Mouse (Mus musculus): ENCODE measurements around the gene Cbx3. TPM values are rescaled to one million over a fixed set of nuclear protein-coding genes. Genes with fewer than 3 reads are reported as not detected.
A peak's percentile ranks its signal among the peaks of the same experiment; 100 is the strongest.

The Cbx3 gene
- polyA plus RNA-seq, 1 experiment: 361 TPM

- H3K27ac ChIP-seq (ENCODE audit: insufficient read depth, low read length): peak within 1 kb of the TSS; percentile 56
- TF ChIP-seq CTCF (IDR thresholded peaks at IDR 0.05; ENCODE audit: low read depth, low read length) (no peak), POLR2A (IDR thresholded peaks at IDR 0.05; ENCODE audit: insufficient read depth, low read length) (no peak)
These were observed 53.7 kb downstream of the Cbx3 start, which contains the start of gene Snx10 for GRCm38 (mm10) chr6:51523807-51524320. TSS of gene Snx10 (plus strand) at chr6:51523901.

GRCm38 (mm10) chr6:51524321-51524931 lies 54.3 kb downstream of the Cbx3 start:
- peaks cover 2% of the 10 kb centered on the region for H3K4me1 ChIP-seq (ENCODE audit: control insufficient read depth, insufficient read depth, low read length)
- H3K4me3 ChIP-seq (ENCODE audit: low read depth, low read length): peak overlapping the region; percentile 98
- no peak for TF ChIP-seq POLR2A (IDR thresholded peaks at IDR 0.05; ENCODE audit: insufficient read depth, low read length)
- TF ChIP-seq CTCF (IDR thresholded peaks at IDR 0.05; ENCODE audit: low read depth, low read length): no peak
- TF ChIP-seq EP300 (IDR thresholded peaks at IDR 0.05; ENCODE audit: insufficient read depth, low read depth, low read length): no peak
- H3K27ac ChIP-seq (ENCODE audit: insufficient read depth, low read length): peak overlapping the region; percentile 56
- H3K9me3 ChIP-seq (replicated peaks; ENCODE audit: control insufficient read depth, insufficient read depth, low read length, poor library complexity, severe bottlenecking): no peaks in the 10 kb centered on the region
- no peaks in the 10 kb centered on the region for H3K36me3 ChIP-seq (ENCODE audit: control insufficient read depth, insufficient read depth, low read length, poor library complexity, severe bottlenecking)
- H3K27me3 ChIP-seq (ENCODE audit: control insufficient read depth, insufficient read depth, low read length, poor library complexity, severe bottlenecking): no peaks in the 10 kb centered on the region
- H3K9ac ChIP-seq (ENCODE audit: low read depth, poor library complexity, severe bottlenecking): peak overlapping the region; percentile 96

More at GRCm38 (mm10) chr6:51523807-51524320, 53.7 kb downstream of the Cbx3 start, which contains the start of gene Snx10:
- Histone ChIP-seq H3K36me3 (ENCODE audit: control insufficient read depth, insufficient read depth, low read length, poor library complexity, severe bottlenecking) (no peaks in the 10 kb centered on the region), H3K9ac (ENCODE audit: low read depth, poor library complexity, severe bottlenecking) (peak within 1 kb of the TSS; percentile 96), H3K27me3 (ENCODE audit: control insufficient read depth, insufficient read depth, low read length, poor library complexity, severe bottlenecking) (no peaks in the 10 kb centered on the region), H3K4me3 (ENCODE audit: low read depth, low read length) (peak within 1 kb of the TSS; percentile 98), H3K9me3 (replicated peaks; ENCODE audit: control insufficient read depth, insufficient read depth, low read length, poor library complexity, severe bottlenecking) (no peaks in the 10 kb centered on the region), H3K4me1 (ENCODE audit: control insufficient read depth, insufficient read depth, low read length) (peaks cover 2% of the 10 kb centered on the region)

GRCm38 (mm10) chr6:51525001-51525400 lies 54.8 kb downstream of the Cbx3 start:
- no peak for TF ChIP-seq POLR2A (IDR thresholded peaks at IDR 0.05; ENCODE audit: insufficient read depth, low read length)
- no peak for TF ChIP-seq EP300 (IDR thresholded peaks at IDR 0.05; ENCODE audit: insufficient read depth, low read depth, low read length)
- TF ChIP-seq CTCF (IDR thresholded peaks at IDR 0.05; ENCODE audit: low read depth, low read length): no peak
- H3K36me3 ChIP-seq (ENCODE audit: control insufficient read depth, insufficient read depth, low read length, poor library complexity, severe bottlenecking): no peaks in the 10 kb centered on the region
- H3K9ac ChIP-seq (ENCODE audit: low read depth, poor library complexity, severe bottlenecking): no peak overlapping the region
- H3K4me3 ChIP-seq (ENCODE audit: low read depth, low read length): 0 out of 2 replicates have a peak overlapping the region, but pooled peaks have one; percentile 10
- peaks cover 2% of the 10 kb centered on the region for H3K4me1 ChIP-seq (ENCODE audit: control insufficient read depth, insufficient read depth, low read length)
- no peaks in the 10 kb centered on the region for H3K9me3 ChIP-seq (replicated peaks; ENCODE audit: control insufficient read depth, insufficient read depth, low read length, poor library complexity, severe bottlenecking)
- no peaks in the 10 kb centered on the region for H3K27me3 ChIP-seq (ENCODE audit: control insufficient read depth, insufficient read depth, low read length, poor library complexity, severe bottlenecking)
- H3K27ac ChIP-seq (ENCODE audit: insufficient read depth, low read length): no peak overlapping the region

GRCm38 (mm10) chr6:51529457-51529856 lies 59.3 kb downstream of the Cbx3 start:
- Histone ChIP-seq H3K4me3 (ENCODE audit: low read depth, low read length) (no peak overlapping the region), H3K9me3 (replicated peaks; ENCODE audit: control insufficient read depth, insufficient read depth, low read length, poor library complexity, severe bottlenecking) (no peaks in the 10 kb centered on the region), H3K9ac (ENCODE audit: low read depth, poor library complexity, severe bottlenecking) (no peak overlapping the region), H3K27ac (ENCODE audit: insufficient read depth, low read length) (no peak overlapping the region), H3K4me1 (ENCODE audit: control insufficient read depth, insufficient read depth, low read length) (peaks cover 5% of the 10 kb centered on the region), H3K36me3 (ENCODE audit: control insufficient read depth, insufficient read depth, low read length, poor library complexity, severe bottlenecking) (no peaks in the 10 kb centered on the region), H3K27me3 (ENCODE audit: control insufficient read depth, insufficient read depth, low read length, poor library complexity, severe bottlenecking) (no peaks in the 10 kb centered on the region)
- no peak for TF ChIP-seq CTCF (IDR thresholded peaks at IDR 0.05; ENCODE audit: low read depth, low read length)
- no peak for TF ChIP-seq POLR2A (IDR thresholded peaks at IDR 0.05; ENCODE audit: insufficient read depth, low read length)
- TF ChIP-seq EP300 (IDR thresholded peaks at IDR 0.05; ENCODE audit: insufficient read depth, low read depth, low read length): no peak

Other genes with a start within 250 kb of the Cbx3 start
- 5.4 and 6.0 TPM in 2 replicates for gene Nfe2l3, start 37.7 kb upstream of the Cbx3 start, polyA plus RNA-seq (2011; ENCODE audit: insufficient read depth, insufficient read length, low read depth, missing spikeins)
- 1,450 and 1,538 TPM in 2 replicates for gene Hnrnpa2b1, start 466 bp upstream of the Cbx3 start, polyA plus RNA-seq (2011; ENCODE audit: insufficient read depth, insufficient read length, low read depth, missing spikeins)
- 79.2 and 87.2 TPM in 2 replicates for gene Snx10, start 53.5 kb downstream of the Cbx3 start, polyA plus RNA-seq (2011; ENCODE audit: insufficient read depth, insufficient read length, low read depth, missing spikeins)

Data from ES-Bruce4 (cell line).